Mouse (Mus musculus) brain, embryonic 18.5 days (tissue): ENCODE measurements around the gene Pon2.
A peak's percentile ranks its signal among the peaks of the same experiment; 100 is the strongest.
"Not testable (repeated sequence)": the region's sequence is repeated elsewhere in the genome, so short reads cannot be mapped to it uniquely, and the experiment has no call there.

ENCODE experiments used
- DNase-seq: peaks from one replicate; pipeline ENCODE4 v3.0.0-alpha.2; 2012; ENCODE audit warnings: low read depth, low spot score

Gene Pon2

GRCm38 (mm10) chr6:5298092-5298554, at the start of gene Pon2:
TSS of gene Pon2 (minus strand) at chr6:5298455.
- no peak for DNase-seq

- DNase-seq = no peak
Measured at GRCm38 (mm10) chr6:5344255-5344654, 46.0 kb upstream of the Pon2 start.

GRCm38 (mm10) chr6:5339283-5339682, 41.0 kb upstream of the Pon2 start:
- DNase-seq = not testable (repeated sequence)

GRCm38 (mm10) chr6:5338781-5339180, 40.5 kb upstream of the Pon2 start:
- DNase-seq = not testable (repeated sequence)

GRCm38 (mm10) chr6:5336016-5336415, 37.8 kb upstream of the Pon2 start:
- DNase-seq = not testable (repeated sequence)

- no peak for DNase-seq
Measured at GRCm38 (mm10) chr6:5334021-5334420, 35.8 kb upstream of the Pon2 start.

GRCm38 (mm10) chr6:5332560-5333150, 34.4 kb upstream of the Pon2 start:
- DNase-seq = no peak

GRCm38 (mm10) chr6:5325122-5325521, 26.9 kb upstream of the Pon2 start:
- DNase-seq = no peak

- not testable (repeated sequence) for DNase-seq
Measured at GRCm38 (mm10) chr6:5324101-5324500, 25.8 kb upstream of the Pon2 start.

GRCm38 (mm10) chr6:5316630-5317029, 18.4 kb upstream of the Pon2 start:
- DNase-seq = no peak

GRCm38 (mm10) chr6:5315053-5315759, 17.0 kb upstream of the Pon2 start:
- no peak for DNase-seq

- DNase-seq = no peak
Measured at GRCm38 (mm10) chr6:5313951-5314590, 15.8 kb upstream of the Pon2 start.

GRCm38 (mm10) chr6:5310491-5310890, 12.2 kb upstream of the Pon2 start:
- DNase-seq = no peak

- no peak for DNase-seq
Measured at GRCm38 (mm10) chr6:5309595-5310197, 11.4 kb upstream of the Pon2 start.

- no peak for DNase-seq
Measured at GRCm38 (mm10) chr6:5305926-5306325, 7.7 kb upstream of the Pon2 start.

- no peak for DNase-seq
Measured at GRCm38 (mm10) chr6:5304956-5305355, 6.7 kb upstream of the Pon2 start.

- DNase-seq = no peak
Measured at GRCm38 (mm10) chr6:5300629-5301028, 2.4 kb upstream of the Pon2 start.

GRCm38 (mm10) chr6:5299561-5299960, 1.3 kb upstream of the Pon2 start:
- no peak for DNase-seq

- peak; percentile 20 for DNase-seq
Measured at GRCm38 (mm10) chr6:5297321-5298091, 749 bp downstream of the Pon2 start.

- DNase-seq = no peak
Measured at GRCm38 (mm10) chr6:5296067-5296466, 2.2 kb downstream of the Pon2 start.

GRCm38 (mm10) chr6:5294659-5295449, 3.4 kb downstream of the Pon2 start:
- DNase-seq = no peak
